Mouse (Mus musculus) gonadal fat pad, adult 2 months (tissue): ENCODE data around the gene Ube2g1. TPM values are rescaled to one million over a fixed set of nuclear protein-coding genes. Genes with fewer than 3 reads are reported as not detected.
"Not testable (repeated sequence)": the region's sequence is repeated elsewhere in the genome, so short reads cannot be mapped to it uniquely, and the experiment has no call there.

Experiments
- DNase-seq: peaks from one replicate; pipeline ENCODE4 v3.0.0-alpha.2; 2012; ENCODE audit warnings: low read depth
- polyA plus RNA-seq: library from polyadenylated mRNA; depleted of rRNA; stranded (reverse); fragments of >200 nt; gene quantifications from 2 replicates; pipeline ENCODE4 v1.2.3, GENCODE M21; 2012; rRNA removed

The Ube2g1 gene
- polyA plus RNA-seq, 1 experiment = 7.7 TPM

- no peak for DNase-seq
These were observed 82.7 kb downstream of the Ube2g1 start, which contains the start of gene Ankfy1 for GRCm38 (mm10) chr11:72689551-72690510. Gene Ankfy1 (plus strand): TSS chr11:72690006.

GRCm38 (mm10) chr11:72692353-72692752 is 85.3 kb downstream of the Ube2g1 start:
- no peak for DNase-seq

GRCm38 (mm10) chr11:72695025-72695424 is 87.9 kb downstream of the Ube2g1 start:
- no peak for DNase-seq

DNA sequence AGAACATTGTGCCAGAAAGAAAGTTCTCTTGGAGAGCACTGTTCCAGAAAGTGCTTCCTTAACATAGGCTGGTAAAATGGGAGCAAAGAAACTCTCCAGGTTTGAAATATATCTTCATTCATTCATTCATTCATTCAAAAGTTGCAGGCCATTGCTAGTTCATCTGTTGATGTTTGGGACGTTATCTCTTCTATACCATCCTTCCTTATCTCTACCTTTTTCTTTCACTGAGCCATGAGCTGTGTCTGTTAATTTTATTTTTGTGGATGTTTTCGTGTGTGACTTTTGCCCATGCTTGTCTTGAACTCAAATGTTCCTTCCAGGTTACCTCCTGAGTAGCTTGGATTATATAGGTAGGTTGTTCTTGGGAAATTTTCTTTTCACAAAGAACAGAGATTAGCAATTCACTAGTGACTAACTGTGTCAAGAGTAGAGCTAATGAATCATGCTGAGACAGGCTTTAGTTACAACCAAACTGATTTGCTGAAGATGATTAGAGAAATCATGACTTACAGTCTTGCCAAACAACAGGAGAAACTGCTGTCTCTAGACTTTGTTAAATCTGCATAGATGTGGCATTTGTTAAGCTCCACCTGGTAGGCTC is 89.4 kb downstream of the Ube2g1 start:
- peak; percentile 49 for DNase-seq

DNA sequence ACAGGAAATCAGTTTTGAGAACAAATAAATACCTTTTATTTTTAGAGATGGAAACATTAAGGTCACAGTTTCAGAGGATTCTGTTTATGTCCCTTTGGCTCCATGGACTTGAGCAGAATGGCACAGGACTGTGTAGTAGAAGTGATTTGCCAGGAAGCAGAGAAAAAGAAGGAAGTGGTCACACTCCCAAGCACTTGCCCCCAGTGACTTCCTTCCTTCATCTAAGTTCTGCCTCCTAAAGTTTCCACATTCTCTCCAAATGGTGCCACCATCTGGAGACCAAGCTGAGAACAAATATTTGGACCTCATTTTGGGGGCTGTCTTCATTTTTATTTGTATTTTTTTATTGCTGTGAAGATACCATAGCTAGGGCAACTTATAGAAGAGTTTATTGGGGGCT is 90.2 kb downstream of the Ube2g1 start:
- no peak for DNase-seq

DNA sequence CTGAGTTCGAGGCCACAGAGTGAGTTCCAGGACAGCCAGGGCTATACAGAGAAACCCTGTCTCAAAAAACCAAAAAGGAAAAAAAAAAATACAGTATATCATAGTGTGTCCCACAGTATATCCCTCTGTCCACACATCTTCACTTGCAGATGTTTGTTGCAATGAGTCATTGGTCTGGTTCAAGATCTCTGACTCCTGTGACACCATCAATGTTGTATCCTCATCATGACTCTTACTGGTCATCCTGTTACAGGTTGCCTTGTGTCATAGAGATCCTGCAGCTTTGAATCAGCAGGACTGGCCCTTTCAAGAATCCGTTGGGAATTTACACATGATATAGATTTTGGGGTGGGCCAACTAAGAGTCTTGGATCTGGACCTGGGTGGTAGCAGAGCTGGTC is 98.0 kb downstream of the Ube2g1 start:
- DNase-seq = not testable (repeated sequence)

GRCm38 (mm10) chr11:72712721-72713120 is 105.6 kb downstream of the Ube2g1 start:
- DNase-seq = peak; percentile 42

- no peak for DNase-seq
These were observed 111.1 kb downstream of the Ube2g1 start for GRCm38 (mm10) chr11:72718161-72718560.

GRCm38 (mm10) chr11:72723165-72723564 is 116.1 kb downstream of the Ube2g1 start:
- no peak for DNase-seq

- no peak for DNase-seq
These were observed 116.8 kb downstream of the Ube2g1 start for GRCm38 (mm10) chr11:72723871-72724270.

GRCm38 (mm10) chr11:72726023-72726422 is 118.9 kb downstream of the Ube2g1 start:
- DNase-seq = no peak

DNA sequence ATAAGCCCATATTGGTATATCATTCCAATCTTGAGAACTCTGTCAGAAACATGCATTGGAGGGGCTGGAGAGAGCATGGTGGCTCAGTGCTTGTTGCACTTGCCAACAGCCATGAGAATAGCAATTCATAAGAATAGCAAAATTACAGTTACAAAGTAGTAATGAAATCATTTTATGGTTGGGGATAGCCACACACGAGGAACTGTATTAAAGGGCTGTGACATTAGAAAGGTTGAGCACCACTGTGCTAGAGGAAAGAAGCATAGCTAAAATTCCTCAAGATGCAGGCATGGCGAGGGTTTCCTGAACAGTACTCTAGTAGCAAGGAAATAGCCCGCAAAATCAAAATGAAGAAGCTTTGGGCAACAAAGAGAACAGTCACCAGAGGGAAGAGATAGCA is 126.7 kb downstream of the Ube2g1 start:
- DNase-seq = no peak

- DNase-seq = no peak
These were observed 127.9 kb downstream of the Ube2g1 start for GRCm38 (mm10) chr11:72734840-72735518.

DNA sequence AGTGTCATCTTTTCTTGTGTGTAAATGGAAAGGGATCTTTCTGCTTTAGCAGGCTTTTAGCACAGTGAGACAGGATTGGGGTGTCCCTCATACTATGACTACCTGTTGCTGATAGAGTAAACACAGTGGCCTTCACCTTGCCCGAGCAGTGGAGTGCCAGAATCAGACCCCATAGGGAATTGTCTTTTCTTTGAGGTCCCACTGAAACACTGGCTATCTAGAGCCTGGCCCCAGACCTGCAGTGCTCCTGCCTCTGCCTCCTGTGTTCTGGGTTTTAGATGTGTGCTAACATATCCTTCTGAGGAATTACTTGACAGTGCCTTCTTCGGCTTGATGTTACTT is 128.4 kb downstream of the Ube2g1 start:
- DNase-seq = no peak

Other genes starting within 250 kb of the Ube2g1 start
- gene Tekt1, start 244.8 kb upstream of the Ube2g1 start, polyA plus RNA-seq = 1.6 and 2.2 TPM in 2 replicates
- 13.7 and 22.6 TPM in 2 replicates for gene Smtnl2, start 195.6 kb upstream of the Ube2g1 start, polyA plus RNA-seq
- 1.1 and 1.6 TPM in 2 replicates for gene Ggt6, start 171.8 kb upstream of the Ube2g1 start, polyA plus RNA-seq
- gene Mybbp1a, start 165.9 kb upstream of the Ube2g1 start, polyA plus RNA-seq = 38.7 and 42.8 TPM in 2 replicates
- 22.3 and 22.5 TPM in 2 replicates for gene Spns2, start 117.4 kb upstream of the Ube2g1 start, polyA plus RNA-seq
- gene Spns3, start 56.8 kb upstream of the Ube2g1 start, polyA plus RNA-seq = 1.0 and 2.5 TPM in 2 replicates
- gene Ankfy1, start 82.7 kb downstream of the Ube2g1 start, polyA plus RNA-seq = 29.5 and 30.8 TPM in 2 replicates
- gene Cyb5d2, start 188.9 kb downstream of the Ube2g1 start, polyA plus RNA-seq = 8.2 and 8.4 TPM in 2 replicates
- gene Zzef1, start 188.9 kb downstream of the Ube2g1 start, polyA plus RNA-seq = 19.5 and 19.7 TPM in 2 replicates